ENCODE assay signal across 7 mouse cellular contexts in the genomic region with DNA sequence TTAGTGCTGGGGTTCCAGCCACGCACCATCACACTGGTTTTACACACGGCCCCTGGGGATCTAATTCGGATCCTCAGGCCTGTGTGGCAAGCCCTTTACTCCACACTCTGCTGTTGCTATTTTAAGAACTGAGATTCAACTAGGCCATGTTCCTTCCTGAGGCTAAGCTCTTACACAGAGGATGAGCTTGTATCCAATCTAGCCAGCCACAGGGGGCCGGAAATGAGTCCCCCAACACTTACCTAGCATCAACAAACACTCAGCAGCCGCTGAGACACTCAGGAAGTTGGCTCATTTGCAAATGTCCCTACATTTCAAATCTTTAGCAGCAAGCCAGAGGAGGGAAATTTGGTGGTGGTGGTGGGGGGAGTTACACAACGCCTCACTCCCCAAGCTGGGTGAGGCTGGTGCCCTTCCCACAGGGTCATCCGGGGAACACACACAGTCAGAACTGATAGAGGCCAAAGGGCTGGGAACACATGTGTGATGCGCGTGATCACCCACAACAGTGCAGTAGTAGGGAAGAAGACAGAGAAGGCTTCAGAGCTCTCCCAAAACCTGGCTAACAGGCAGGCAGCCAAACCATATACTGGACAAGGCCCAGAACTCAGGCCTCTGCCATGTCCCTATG. TPM values are rescaled to one million over a fixed set of nuclear protein-coding genes. Genes with fewer than 3 reads are reported as not detected.
DNase-seq lines count a peak whose midpoint lies in the region; ATAC-seq and TF ChIP-seq lines count a peak whose summit lies in the region.

No protein-coding gene starts in this region.

- no peak overlapping the region for H3K4me2 ChIP-seq in embryonic facial prominence, embryonic 15.5 days (replicated peaks)
- H3K4me2 ChIP-seq in lung, embryonic 14.5 days: peak overlapping the region; percentile 13; the same call in 1 of the 2 replicates
- no peak overlapping the region for H3K4me2 ChIP-seq in stomach, embryonic 16.5 days (ENCODE audit: low read depth, low read length)

- peak overlapping the region; percentile 12; the same call in 1 of the 2 replicates for H3K27ac ChIP-seq in embryonic facial prominence, embryonic 15.5 days (replicated peaks)
- peak overlapping the region; percentile 96 for H3K27ac ChIP-seq in lung, embryonic 14.5 days (ENCODE audit: low read depth)
- H3K27ac ChIP-seq in stomach, embryonic 16.5 days (ENCODE audit: low read length): peak overlapping the region; percentile 31

- no peak for TF ChIP-seq CTCF in lung, embryonic 14.5 days (IDR thresholded peaks at IDR 0.05; ENCODE audit: low read depth)

- H3K4me1 ChIP-seq in embryonic facial prominence, embryonic 15.5 days: peaks cover 28% of the 10 kb centered on the region
- H3K4me1 ChIP-seq in lung, embryonic 14.5 days (ENCODE audit: insufficient read depth): peaks cover 27% of the 10 kb centered on the region
- H3K4me1 ChIP-seq in stomach, embryonic 16.5 days (ENCODE audit: control insufficient read depth, insufficient read depth, low read length): peaks cover 33% of the 10 kb centered on the region

- H3K36me3 ChIP-seq in embryonic facial prominence, embryonic 15.5 days: no peaks in the 10 kb centered on the region
- no peaks in the 10 kb centered on the region for H3K36me3 ChIP-seq in lung, embryonic 14.5 days (ENCODE audit: insufficient read depth)
- no peaks in the 10 kb centered on the region for H3K36me3 ChIP-seq in stomach, embryonic 16.5 days (ENCODE audit: control insufficient read depth, insufficient read depth, low read length)

- no peaks in the 10 kb centered on the region for H3K9me3 ChIP-seq in embryonic facial prominence, embryonic 15.5 days (replicated peaks)
- no peaks in the 10 kb centered on the region for H3K9me3 ChIP-seq in lung, embryonic 14.5 days (ENCODE audit: low read depth, low read length)
- no peaks in the 10 kb centered on the region for H3K9me3 ChIP-seq in stomach, embryonic 16.5 days (replicated peaks; ENCODE audit: control insufficient read depth, low read length)

- no peaks in the 10 kb centered on the region for H3K27me3 ChIP-seq in embryonic facial prominence, embryonic 15.5 days
- H3K27me3 ChIP-seq in lung, embryonic 14.5 days (ENCODE audit: insufficient read depth, low read length): no peaks in the 10 kb centered on the region
- no peaks in the 10 kb centered on the region for H3K27me3 ChIP-seq in stomach, embryonic 16.5 days (ENCODE audit: control insufficient read depth, insufficient read depth, low read length)

- no peak overlapping the region for H3K4me3 ChIP-seq in embryonic facial prominence, embryonic 15.5 days (replicated peaks)
- no peak overlapping the region for H3K4me3 ChIP-seq in lung, embryonic 14.5 days (ENCODE audit: low read depth, low read length)
- no peak overlapping the region for H3K4me3 ChIP-seq in stomach, embryonic 16.5 days (replicated peaks; ENCODE audit: low read length)

- DNase-seq in thymus, postnatal 0 days (ENCODE audit: low spot score): peak; percentile 45
- no peak for DNase-seq in thymus, adult 18-20 months
- DNase-seq in lung, embryonic 14.5 days: peak; percentile 88
- no peak for DNase-seq in kidney, adult 18-20 months

- 50% methylated on average over 9 of the region's 9 CpGs for WGBS in embryonic facial prominence, embryonic 15.5 days
- 23% methylated on average over 9 of the region's 9 CpGs for WGBS in lung, embryonic 14.5 days
- WGBS in stomach, embryonic 16.5 days: 52% methylated on average over 9 of the region's 9 CpGs

- H3K9ac ChIP-seq in embryonic facial prominence, embryonic 15.5 days: no peak overlapping the region; the same call in 1 of the 2 replicates
- H3K9ac ChIP-seq in lung, embryonic 14.5 days: no peak overlapping the region; the same call in 1 of the 2 replicates
- H3K9ac ChIP-seq in stomach, embryonic 16.5 days (ENCODE audit: low read length): no peak overlapping the region

- ATAC-seq in embryonic facial prominence, embryonic 15.5 days (ENCODE audit: insufficient number of reproducible peaks, low FRiP score, low TSS enrichment, low read depth): no peak
- ATAC-seq in lung, embryonic 14.5 days (ENCODE audit: insufficient read depth): peak; percentile 76
- ATAC-seq in stomach, embryonic 16.5 days (ENCODE audit: insufficient read depth, low FRiP score): no peak
- no peak for ATAC-seq in frontal cortex, adult (ENCODE audit: low TSS enrichment)

RNA-seq across cellular contexts. Expression of a gene that starts 2.4 kb away (rescaled TPM):
- 3.2 and 3.4 TPM in 2 replicates for polyA plus RNA-seq in thymus, postnatal 0 days (2015; fragmentation: Nextera tagmentation; extraction: Ambion mirVana)
- polyA plus RNA-seq in embryonic facial prominence, embryonic 15.5 days (2015; fragmentation: Nextera tagmentation; extraction: Ambion mirVana): 27.0 and 32.4 TPM in 2 replicates
- 17.7 and 18.4 TPM in 2 replicates for polyA plus RNA-seq in lung, embryonic 14.5 days (2014; fragmentation: Nextera tagmentation; extraction: Ambion mirVana)
- 10.3 and 13.0 TPM in 2 replicates for polyA plus RNA-seq in stomach, embryonic 16.5 days (2015; fragmentation: Nextera tagmentation; extraction: Ambion mirVana)

RNA-seq across cellular contexts. Expression of a gene that starts 25.5 kb away (rescaled TPM):
- 24.2 and 26.1 TPM in 2 replicates for polyA plus RNA-seq in thymus, postnatal 0 days (2015; fragmentation: Nextera tagmentation; extraction: Ambion mirVana)
- 41.4 and 41.6 TPM in 2 replicates for polyA plus RNA-seq in embryonic facial prominence, embryonic 15.5 days (2015; fragmentation: Nextera tagmentation; extraction: Ambion mirVana)
- 41.0 and 41.8 TPM in 2 replicates for polyA plus RNA-seq in lung, embryonic 14.5 days (2014; fragmentation: Nextera tagmentation; extraction: Ambion mirVana)
- polyA plus RNA-seq in stomach, embryonic 16.5 days (2015; fragmentation: Nextera tagmentation; extraction: Ambion mirVana): 33.6 and 34.8 TPM in 2 replicates

RNA-seq across cellular contexts. Expression of a gene that starts 40.5 kb away (rescaled TPM):
- 80.1 and 83.6 TPM in 2 replicates for polyA plus RNA-seq in thymus, postnatal 0 days (2015; fragmentation: Nextera tagmentation; extraction: Ambion mirVana)
- 79.1 and 84.7 TPM in 2 replicates for polyA plus RNA-seq in embryonic facial prominence, embryonic 15.5 days (2015; fragmentation: Nextera tagmentation; extraction: Ambion mirVana)
- polyA plus RNA-seq in lung, embryonic 14.5 days (2014; fragmentation: Nextera tagmentation; extraction: Ambion mirVana): 66.4 and 71.6 TPM in 2 replicates
- 70.0 and 75.1 TPM in 2 replicates for polyA plus RNA-seq in stomach, embryonic 16.5 days (2015; fragmentation: Nextera tagmentation; extraction: Ambion mirVana)

RNA-seq across cellular contexts. Expression of a gene that starts 54.7 kb away (rescaled TPM):
- polyA plus RNA-seq in thymus, postnatal 0 days (2015; fragmentation: Nextera tagmentation; extraction: Ambion mirVana): 64.0 and 66.2 TPM in 2 replicates
- 64.4 TPM in 2 replicates for polyA plus RNA-seq in embryonic facial prominence, embryonic 15.5 days (2015; fragmentation: Nextera tagmentation; extraction: Ambion mirVana)
- polyA plus RNA-seq in lung, embryonic 14.5 days (2014; fragmentation: Nextera tagmentation; extraction: Ambion mirVana): 50.0 and 51.3 TPM in 2 replicates
- polyA plus RNA-seq in stomach, embryonic 16.5 days (2015; fragmentation: Nextera tagmentation; extraction: Ambion mirVana): 54.6 and 56.2 TPM in 2 replicates

RNA-seq across cellular contexts. Expression of a gene that starts 54.8 kb away (rescaled TPM):
- 9.0 and 13.2 TPM in 2 replicates for polyA plus RNA-seq in thymus, postnatal 0 days (2015; fragmentation: Nextera tagmentation; extraction: Ambion mirVana)
- 29.4 and 31.1 TPM in 2 replicates for polyA plus RNA-seq in embryonic facial prominence, embryonic 15.5 days (2015; fragmentation: Nextera tagmentation; extraction: Ambion mirVana)
- polyA plus RNA-seq in lung, embryonic 14.5 days (2014; fragmentation: Nextera tagmentation; extraction: Ambion mirVana): 11.1 and 12.4 TPM in 2 replicates
- polyA plus RNA-seq in stomach, embryonic 16.5 days (2015; fragmentation: Nextera tagmentation; extraction: Ambion mirVana): 22.0 and 23.8 TPM in 2 replicates

Comparison
In these comparisons a context has a peak if more than half of its experiments do, and no peak if none do; other contexts are left out.
1. DNase-seq: peak in thymus, postnatal 0 days (single experiment) and lung, embryonic 14.5 days (single experiment); none in thymus, adult 18-20 months (0 of 2) and kidney, adult 18-20 months (single experiment).
2. H3K27ac ChIP-seq: peak in every context shown above with its lines; median percentile 96 in lung, embryonic 14.5 days; 31 in stomach, embryonic 16.5 days; 12 in embryonic facial prominence, embryonic 15.5 days.